Mouse (Mus musculus) MEL-GATA-1-ER (cell line): ENCODE results near the gene Zbtb8b.

Experiments
- DNase-seq: peaks from one replicate; pipeline ENCODE4 v3.0.0-alpha.2; 2012; ENCODE audit warnings: low read depth; ENCODE audit errors: extremely low read depth

The Zbtb8b gene

DNA sequence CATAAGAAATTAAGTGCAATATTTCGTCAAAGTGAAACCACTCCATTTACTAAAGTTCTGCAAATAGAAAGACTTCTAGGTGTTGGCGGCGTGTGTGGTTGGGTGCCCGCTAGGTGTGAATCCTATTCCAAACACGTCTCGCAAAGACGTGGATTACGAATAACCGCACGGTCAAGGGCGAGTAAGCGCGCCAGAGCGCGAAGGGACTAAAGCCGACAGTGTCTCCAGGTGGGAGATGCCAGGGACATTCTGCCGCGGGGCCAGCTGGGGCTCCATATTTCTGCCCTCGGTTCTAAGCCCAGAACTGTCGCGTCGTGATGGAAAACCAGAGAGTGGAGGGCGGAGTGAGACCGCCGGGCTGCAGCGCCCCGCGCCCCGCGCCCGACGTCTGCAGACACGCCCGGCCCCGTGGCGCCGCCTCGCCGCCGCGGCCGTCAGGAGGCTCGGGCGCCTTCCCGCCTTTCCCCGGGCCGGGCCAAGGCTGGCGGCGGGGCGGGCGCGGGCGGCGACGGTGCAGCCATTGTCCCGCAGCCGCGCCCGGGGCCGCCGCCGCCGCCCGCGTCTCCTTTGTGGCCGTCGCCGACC, 63.6 kb downstream of the Zbtb8b start:
- DNase-seq, result peak; percentile 26

DNA sequence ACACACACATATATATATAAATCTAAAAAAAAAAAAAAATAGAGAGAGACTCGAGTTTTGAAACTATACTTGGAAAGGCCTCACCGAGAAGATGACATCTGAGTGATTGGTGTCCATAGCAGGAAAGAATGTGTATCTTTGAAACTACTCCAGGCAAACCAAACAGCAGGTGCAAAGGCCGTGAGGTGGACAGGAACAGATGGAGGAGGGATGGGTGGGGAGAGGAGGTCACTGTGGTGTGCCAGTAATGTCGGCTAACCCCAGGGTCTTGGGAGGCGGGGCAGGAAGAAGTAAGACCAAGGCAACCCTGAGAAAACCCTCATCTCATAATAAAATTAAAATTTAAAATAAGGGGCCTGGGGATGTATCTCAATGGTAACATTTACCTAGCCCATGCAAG, 64.8 kb downstream of the Zbtb8b start:
- DNase-seq, result no peak
